Mouse (Mus musculus) heart, embryonic 16.5 days (tissue): Measurements from ENCODE around the gene Hsd11b1. TPM values are rescaled to one million over a fixed set of nuclear protein-coding genes. Genes with fewer than 3 reads are reported as not detected.
"Not testable (repeated sequence)": the region's sequence is repeated elsewhere in the genome, so short reads cannot be mapped to it uniquely, and the experiment has no call there.

Experiments used
- ATAC-seq: fragments of 200-750 bp; cut with Nextera tagmentation; replicated peaks from 2 replicates; pipeline ENCODE4 v1.8.0; 2017; ENCODE audit warnings: moderate number of reproducible peaks; ENCODE audit not compliant: insufficient read depth, low FRiP score; ENCODE audit errors: extremely low read depth
- H3K27ac ChIP-seq: fragments of 300-500 bp; sonication (generic); 2 replicates; pipeline ENCODE4 v1.5.1; 2014; ENCODE audit warnings: mild to moderate bottlenecking, low read length, control low read depth, moderate library complexity
- H3K27me3 ChIP-seq: fragments of 300-500 bp; sonication (generic); 2 replicates; pipeline ENCODE4 v1.6.1; 2014; ENCODE audit warnings: low read length, mixed read lengths; ENCODE audit not compliant: control insufficient read depth, insufficient read depth
- H3K36me3 ChIP-seq: fragments of 300-500 bp; sonication (generic); 2 replicates; pipeline ENCODE4 v1.6.1; 2014; ENCODE audit not compliant: control insufficient read depth, insufficient read depth
- H3K4me1 ChIP-seq: fragments of 300-500 bp; sonication (generic); 2 replicates; pipeline ENCODE4 v1.6.1; 2014; ENCODE audit warnings: low read length, mixed read lengths; ENCODE audit not compliant: control insufficient read depth, insufficient read depth
- H3K4me2 ChIP-seq: fragments of 300-500 bp; sonication (generic); 2 replicates; pipeline ENCODE4 v1.6.1; 2014; ENCODE audit warnings: low read depth, mild to moderate bottlenecking, control low read depth, low read length
- H3K4me3 ChIP-seq: fragments of 300-500 bp; sonication (generic); 2 replicates; pipeline ENCODE4 v1.5.1; 2014; ENCODE audit warnings: mild to moderate bottlenecking, control low read depth, low read length
- H3K9ac ChIP-seq: fragments of 300-500 bp; sonication (generic); 2 replicates; pipeline ENCODE4 v1.6.1; 2014; ENCODE audit warnings: low read length, control low read depth
- H3K9me3 ChIP-seq: fragments of 300-500 bp; sonication (generic); replicated peaks from 2 replicates; pipeline ENCODE4 v1.6.1; 2016; ENCODE audit warnings: low read length; ENCODE audit not compliant: control insufficient read depth
- WGBS: fragments of 180-500 bp; shearing (Covaris S2); extraction: QIAGEN DNeasy Blood & Tissue Kit; methylation state at CpG from one replicate; pipeline ENCODE4 v1.1.7; 2014; 5-methylcytosine and 5-hydroxymethylcytosine counted together
- polyA plus RNA-seq: library from polyadenylated mRNA; unstranded; fragments of >200 nt; fragmentation: Nextera tagmentation; extraction: Ambion mirVana; gene quantifications from 2 replicates; pipeline ENCODE4 v1.2.1, GENCODE M21; 2015

The Hsd11b1 gene
- polyA plus RNA-seq, 1 experiment from 2014 or later: 3.7 TPM

- 29% methylated on average over 3 of the region's 3 CpGs for WGBS
- no peak overlapping the region for H3K9ac ChIP-seq
- H3K4me1 ChIP-seq: peaks cover 15% of the 10 kb centered on the region
- H3K4me2 ChIP-seq: no peak overlapping the region
- H3K4me3 ChIP-seq: no peak overlapping the region
- ATAC-seq: 0 out of 2 replicates have a peak, but pooled peaks have one; percentile 23
- no peaks in the 10 kb centered on the region for H3K9me3 ChIP-seq
- H3K27ac ChIP-seq: no peak overlapping the region
- H3K36me3 ChIP-seq: no peaks in the 10 kb centered on the region
- no peaks in the 10 kb centered on the region for H3K27me3 ChIP-seq
Observed at GRCm38 (mm10) chr1:193255488-193256288, 8.2 kb downstream of the Hsd11b1 start.

- Histone ChIP-seq H3K27ac (no peak overlapping the region), H3K9me3 (no peaks in the 10 kb centered on the region), H3K9ac (no peak overlapping the region), H3K27me3 (no peaks in the 10 kb centered on the region), H3K36me3 (no peaks in the 10 kb centered on the region), H3K4me3 (no peak overlapping the region), H3K4me1 (peaks cover 15% of the 10 kb centered on the region), H3K4me2 (no peak overlapping the region)
- WGBS: 42% methylated on average over 8 of the region's 8 CpGs
- no peak for ATAC-seq
Observed at GRCm38 (mm10) chr1:193255032-193255431, 8.8 kb downstream of the Hsd11b1 start.

GRCm38 (mm10) chr1:193253895-193254294, 10.0 kb downstream of the Hsd11b1 start:
- H3K4me1 ChIP-seq: peaks cover 15% of the 10 kb centered on the region
- not testable (repeated sequence) for H3K4me2 ChIP-seq, H3K9ac ChIP-seq, H3K27ac ChIP-seq, H3K27me3 ChIP-seq, ATAC-seq, H3K4me3 ChIP-seq, H3K36me3 ChIP-seq, H3K9me3 ChIP-seq
- 69% methylated on average over 3 of the region's 3 CpGs for WGBS

- H3K27ac ChIP-seq: 0 out of 2 replicates have a peak overlapping the region, but pooled peaks have one; percentile 24
- WGBS: 28% methylated on average over 5 of the region's 5 CpGs
- no peak overlapping the region for H3K9ac ChIP-seq
- H3K36me3 ChIP-seq: no peaks in the 10 kb centered on the region
- no peak overlapping the region for H3K4me3 ChIP-seq
- ATAC-seq: no peak
- H3K4me2 ChIP-seq: no peak overlapping the region
- peaks cover 15% of the 10 kb centered on the region for H3K4me1 ChIP-seq
- 0 out of 2 replicates have a peak, but pooled peaks cover 5% of the 10 kb centered on the region for H3K9me3 ChIP-seq
- H3K27me3 ChIP-seq: no peaks in the 10 kb centered on the region
Observed at GRCm38 (mm10) chr1:193252616-193253015, 11.3 kb downstream of the Hsd11b1 start.

GRCm38 (mm10) chr1:193251386-193251785, 12.5 kb downstream of the Hsd11b1 start:
- Histone ChIP-seq H3K36me3 (no peaks in the 10 kb centered on the region), H3K9me3 (0 out of 2 replicates have a peak, but pooled peaks cover 5% of the 10 kb centered on the region), H3K27ac (no peak overlapping the region), H3K9ac (no peak overlapping the region), H3K4me2 (no peak overlapping the region), H3K27me3 (no peaks in the 10 kb centered on the region), H3K4me1 (peaks cover 11% of the 10 kb centered on the region; the same call in 1 of the 2 replicates), H3K4me3 (no peak overlapping the region)
- 0 out of 2 replicates have a peak, but pooled peaks have one; percentile 15 for ATAC-seq
- 62% methylated on average over 7 of the region's 7 CpGs for WGBS

GRCm38 (mm10) chr1:193250026-193250425, 13.8 kb downstream of the Hsd11b1 start:
- Histone ChIP-seq H3K27ac (no peak overlapping the region), H3K9ac (no peak overlapping the region), H3K4me2 (no peak overlapping the region), H3K4me3 (no peak overlapping the region), H3K27me3 (no peaks in the 10 kb centered on the region), H3K4me1 (peaks cover 9% of the 10 kb centered on the region; the same call in 1 of the 2 replicates), H3K9me3 (0 out of 2 replicates have a peak, but pooled peaks cover 5% of the 10 kb centered on the region), H3K36me3 (no peaks in the 10 kb centered on the region)
- ATAC-seq: no peak
- WGBS: 86% methylated on average over 2 of the region's 2 CpGs

- H3K4me1 ChIP-seq: peaks cover 9% of the 10 kb centered on the region; the same call in 1 of the 2 replicates
- H3K36me3 ChIP-seq: no peaks in the 10 kb centered on the region
- H3K9me3 ChIP-seq: no peaks in the 10 kb centered on the region
- no peak overlapping the region for H3K9ac ChIP-seq
- H3K27ac ChIP-seq: peak overlapping the region; percentile 59
- 58% methylated on average over 6 of the region's 6 CpGs for WGBS
- no peak overlapping the region for H3K4me3 ChIP-seq
- no peaks in the 10 kb centered on the region for H3K27me3 ChIP-seq
- H3K4me2 ChIP-seq: no peak overlapping the region
- ATAC-seq: no peak
Observed at GRCm38 (mm10) chr1:193244235-193244634, 19.6 kb downstream of the Hsd11b1 start.

- 0 out of 2 replicates have a peak, but pooled peaks have one; percentile 74 for ATAC-seq
- no peak overlapping the region for H3K4me3 ChIP-seq
- H3K9me3 ChIP-seq: no peaks in the 10 kb centered on the region
- H3K36me3 ChIP-seq: no peaks in the 10 kb centered on the region
- peak overlapping the region; percentile 90 for H3K27ac ChIP-seq
- H3K4me2 ChIP-seq: no peak overlapping the region
- 24% methylated on average over 10 of the region's 10 CpGs for WGBS
- peaks cover 9% of the 10 kb centered on the region; the same call in 1 of the 2 replicates for H3K4me1 ChIP-seq
- H3K9ac ChIP-seq: no peak overlapping the region; the same call in 1 of the 2 replicates
- H3K27me3 ChIP-seq: no peaks in the 10 kb centered on the region
Observed at GRCm38 (mm10) chr1:193243571-193244193, 20.2 kb downstream of the Hsd11b1 start.

GRCm38 (mm10) chr1:193242863-193243262, 21.0 kb downstream of the Hsd11b1 start:
- no peak overlapping the region for H3K4me2 ChIP-seq
- H3K4me3 ChIP-seq: no peak overlapping the region
- no peaks in the 10 kb centered on the region for H3K27me3 ChIP-seq
- no peaks in the 10 kb centered on the region for H3K9me3 ChIP-seq
- no peak overlapping the region for H3K9ac ChIP-seq
- H3K4me1 ChIP-seq: peaks cover 9% of the 10 kb centered on the region; the same call in 1 of the 2 replicates
- H3K36me3 ChIP-seq: no peaks in the 10 kb centered on the region
- H3K27ac ChIP-seq: no peak overlapping the region
- ATAC-seq: no peak
- WGBS: 77% methylated on average over 4 of the region's 4 CpGs
